Mouse (Mus musculus): ENCODE data around the gene Gabrg3. TPM values are rescaled to one million over a fixed set of nuclear protein-coding genes. Genes with fewer than 3 reads are reported as not detected.
"Not testable (repeated sequence)": the region's sequence is repeated elsewhere in the genome, so short reads cannot be mapped to it uniquely, and the experiment has no call there.

The Gabrg3 gene
- polyA plus RNA-seq, 1 experiment from 2014 or later, result 2.2 TPM

DNA sequence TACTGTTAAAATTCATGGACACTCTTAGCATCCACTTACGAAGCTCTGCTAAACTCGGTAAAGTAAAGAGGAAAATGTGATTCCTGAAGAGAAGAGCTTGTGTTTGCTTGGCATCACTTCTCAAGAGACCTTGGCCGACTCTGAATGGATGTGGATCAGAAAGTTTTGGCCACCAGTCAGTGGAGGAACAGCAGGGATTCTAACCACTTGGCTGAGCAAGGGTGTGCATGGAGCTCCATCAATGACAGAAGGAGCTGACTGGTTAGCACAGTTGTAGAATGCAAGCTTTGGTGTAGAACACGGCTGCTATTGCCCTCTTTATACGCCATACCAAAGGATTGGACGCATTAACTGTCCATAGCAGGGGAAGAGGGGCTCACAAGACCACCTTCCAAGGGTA is 93.4 kb downstream of the Gabrg3 start:
- Histone ChIP-seq H3K4me2 (ENCODE audit: low read length) (no peak overlapping the region), H3K36me3 (ENCODE audit: control insufficient read depth, insufficient read depth, low read length) (no peaks in the 10 kb centered on the region), H3K9me3 (replicated peaks; ENCODE audit: control insufficient read depth, low read length) (no peaks in the 10 kb centered on the region), H3K4me3 (ENCODE audit: low read depth, low read length) (no peak overlapping the region), H3K27me3 (replicated peaks; ENCODE audit: control insufficient read depth, insufficient read depth, low read length) (no peaks in the 10 kb centered on the region), H3K4me1 (ENCODE audit: control insufficient read depth, insufficient read depth, low read length) (no peaks in the 10 kb centered on the region), H3K27ac (ENCODE audit: low read depth, low read length) (no peak overlapping the region), H3K9ac (ENCODE audit: low read length) (no peak overlapping the region)
- WGBS, result 89% methylated on average over 6 of the region's 6 CpGs
- DNase-seq (ENCODE audit: low spot score) (no peak), ATAC-seq (no peak)

DNA sequence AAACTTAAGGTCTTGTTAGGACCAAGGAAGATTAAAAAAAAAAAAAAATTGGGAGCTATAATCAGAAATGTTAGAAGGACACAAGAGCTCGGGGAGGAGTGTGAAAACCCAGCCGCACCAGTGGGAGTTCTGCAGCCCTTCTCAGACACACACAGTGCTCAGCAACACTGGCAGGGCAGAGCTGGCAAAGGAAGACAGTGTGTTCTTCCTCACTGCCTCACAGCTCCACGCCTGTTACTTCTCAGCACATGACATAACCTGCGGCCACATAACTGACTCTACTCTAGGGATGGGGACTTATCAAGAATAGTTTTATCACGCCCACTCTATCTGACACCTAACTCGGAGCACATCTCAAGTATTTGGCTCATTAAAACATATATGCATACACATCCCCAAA is 103.8 kb downstream of the Gabrg3 start:
- Histone ChIP-seq H3K4me2 (ENCODE audit: low read length) (no peak overlapping the region), H3K27ac (ENCODE audit: low read depth, low read length) (no peak overlapping the region), H3K4me1 (ENCODE audit: control insufficient read depth, insufficient read depth, low read length) (no peaks in the 10 kb centered on the region), H3K9ac (ENCODE audit: low read length) (no peak overlapping the region), H3K27me3 (replicated peaks; ENCODE audit: control insufficient read depth, insufficient read depth, low read length) (no peaks in the 10 kb centered on the region), H3K9me3 (replicated peaks; ENCODE audit: control insufficient read depth, low read length) (no peaks in the 10 kb centered on the region), H3K4me3 (ENCODE audit: low read depth, low read length) (no peak overlapping the region), H3K36me3 (ENCODE audit: control insufficient read depth, insufficient read depth, low read length) (no peaks in the 10 kb centered on the region)
- ATAC-seq (no peak), DNase-seq (ENCODE audit: low spot score) (no peak)
- 91% methylated on average over 6 of the region's 6 CpGs for WGBS

DNA sequence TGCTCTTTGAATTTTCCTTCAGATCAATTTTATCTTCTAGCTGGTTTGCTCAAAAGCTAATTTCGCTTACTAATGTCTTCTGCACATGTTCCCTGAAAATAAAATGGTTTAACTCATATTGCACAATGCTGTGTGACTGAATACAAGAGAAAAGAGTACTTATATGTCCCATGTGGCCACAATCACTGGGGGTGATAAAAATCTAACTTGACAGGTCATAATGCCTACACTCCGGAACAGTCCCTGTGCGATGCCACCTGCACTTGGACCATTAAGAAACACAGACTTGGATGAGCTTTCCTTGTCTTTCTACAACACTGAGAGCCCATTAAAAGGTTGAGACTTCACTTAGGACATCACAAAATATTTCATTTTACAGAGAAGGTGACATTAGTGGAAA is 108.1 kb downstream of the Gabrg3 start:
- Histone ChIP-seq H3K4me1 (ENCODE audit: control insufficient read depth, insufficient read depth, low read length) (no peaks in the 10 kb centered on the region), H3K4me3 (ENCODE audit: low read depth, low read length) (no peak overlapping the region), H3K27ac (ENCODE audit: low read depth, low read length) (no peak overlapping the region), H3K9me3 (replicated peaks; ENCODE audit: control insufficient read depth, low read length) (no peaks in the 10 kb centered on the region), H3K4me2 (ENCODE audit: low read length) (no peak overlapping the region), H3K27me3 (replicated peaks; ENCODE audit: control insufficient read depth, insufficient read depth, low read length) (no peaks in the 10 kb centered on the region), H3K9ac (ENCODE audit: low read length) (no peak overlapping the region), H3K36me3 (ENCODE audit: control insufficient read depth, insufficient read depth, low read length) (no peaks in the 10 kb centered on the region)
- DNase-seq (ENCODE audit: low spot score), result no peak
- 93% methylated on average over 3 of the region's 3 CpGs for WGBS
- ATAC-seq, result no peak

DNA sequence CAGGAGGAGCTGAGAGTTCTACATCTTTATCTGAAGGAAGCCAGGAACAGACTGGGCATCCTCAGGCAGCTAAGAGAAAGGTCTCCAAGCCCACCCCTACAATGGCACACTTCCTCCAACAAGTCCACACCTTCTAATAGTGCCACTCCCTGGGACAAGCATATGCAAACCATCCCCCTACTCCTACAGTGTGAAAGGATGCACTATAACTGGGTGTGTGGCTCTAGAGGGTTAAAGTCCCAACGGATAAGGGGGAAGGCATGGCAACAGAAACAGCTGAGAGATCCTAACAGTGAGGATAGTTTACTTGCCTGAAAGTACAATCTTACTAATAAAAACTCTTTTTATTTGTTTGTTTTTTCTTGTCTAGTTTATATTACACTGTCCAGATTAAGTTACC is 126.8 kb downstream of the Gabrg3 start:
- no peak overlapping the region for H3K4me3 ChIP-seq (ENCODE audit: low read depth, low read length)
- no peaks in the 10 kb centered on the region for H3K27me3 ChIP-seq (replicated peaks; ENCODE audit: control insufficient read depth, insufficient read depth, low read length)
- H3K4me2 ChIP-seq (ENCODE audit: low read length), result no peak overlapping the region
- no peaks in the 10 kb centered on the region for H3K4me1 ChIP-seq (ENCODE audit: control insufficient read depth, insufficient read depth, low read length)
- no peaks in the 10 kb centered on the region for H3K36me3 ChIP-seq (ENCODE audit: control insufficient read depth, insufficient read depth, low read length)
- H3K9me3 ChIP-seq (replicated peaks; ENCODE audit: control insufficient read depth, low read length), result no peaks in the 10 kb centered on the region
- WGBS, result 75% methylated on average over 1 of the region's 1 CpGs
- ATAC-seq (no peak), DNase-seq (ENCODE audit: low spot score) (no peak)
- H3K9ac ChIP-seq (ENCODE audit: low read length), result no peak overlapping the region
- H3K27ac ChIP-seq (ENCODE audit: low read depth, low read length), result no peak overlapping the region

DNA sequence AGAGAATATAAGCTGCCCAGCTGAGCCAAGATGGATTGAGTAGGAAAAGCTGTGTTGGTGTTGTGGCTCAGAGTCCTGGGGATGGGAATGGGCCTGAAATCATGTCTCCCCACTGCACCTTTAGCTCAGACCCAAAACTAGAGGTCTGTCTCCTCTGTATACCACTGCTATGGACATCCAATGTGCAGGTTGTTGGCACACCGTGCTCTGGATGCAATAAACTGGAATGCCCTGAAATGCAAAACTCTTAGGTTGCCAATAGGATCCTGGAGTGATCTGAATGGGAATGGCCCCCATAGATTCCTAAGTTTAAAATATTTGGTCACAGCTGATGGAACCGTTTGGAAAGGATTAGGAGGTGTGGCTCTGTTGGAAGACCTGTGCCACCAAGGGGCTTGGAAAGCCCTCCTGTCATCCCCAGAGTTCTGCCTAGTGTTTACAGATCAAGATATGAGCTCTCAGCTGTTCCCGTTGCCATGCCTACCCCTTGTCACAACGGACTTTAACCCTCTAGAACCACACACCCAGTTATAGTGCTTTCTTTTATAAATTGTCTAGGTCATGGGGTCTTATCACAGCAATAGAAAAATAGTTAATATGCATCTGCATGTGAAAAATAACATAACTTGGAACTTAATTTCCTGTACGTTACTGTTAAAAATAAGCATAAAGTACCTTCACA is 128.0 kb downstream of the Gabrg3 start:
- 81% methylated on average over 5 of the region's 5 CpGs for WGBS
- Histone ChIP-seq H3K36me3 (ENCODE audit: control insufficient read depth, insufficient read depth, low read length) (no peaks in the 10 kb centered on the region), H3K4me2 (ENCODE audit: low read length) (no peak overlapping the region), H3K9me3 (replicated peaks; ENCODE audit: control insufficient read depth, low read length) (no peaks in the 10 kb centered on the region), H3K9ac (ENCODE audit: low read length) (no peak overlapping the region), H3K27me3 (replicated peaks; ENCODE audit: control insufficient read depth, insufficient read depth, low read length) (no peaks in the 10 kb centered on the region), H3K4me1 (ENCODE audit: control insufficient read depth, insufficient read depth, low read length) (no peaks in the 10 kb centered on the region), H3K4me3 (ENCODE audit: low read depth, low read length) (no peak overlapping the region), H3K27ac (ENCODE audit: low read depth, low read length) (no peak overlapping the region)
- no peak for DNase-seq (ENCODE audit: low spot score)
- ATAC-seq, result no peak

DNA sequence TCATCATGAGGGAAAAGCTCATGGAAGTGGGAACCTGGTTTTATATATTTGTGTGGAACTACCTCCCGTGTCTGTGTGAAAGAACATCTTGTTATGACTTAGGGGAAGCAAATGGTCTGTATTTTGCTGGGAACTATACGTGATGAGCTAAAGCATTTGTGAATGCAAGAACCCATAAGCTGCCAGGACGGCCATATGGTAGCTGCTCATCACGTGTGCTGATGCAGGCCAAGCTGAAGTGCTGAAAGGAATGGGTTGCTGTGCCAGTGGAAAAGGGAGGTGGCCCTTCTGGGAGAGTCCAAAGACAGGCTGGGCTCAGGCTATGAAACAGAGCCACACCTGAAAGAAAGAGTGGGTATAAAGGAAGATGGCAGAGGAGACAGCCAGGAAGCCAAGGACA is 143.0 kb downstream of the Gabrg3 start:
- DNase-seq (ENCODE audit: low spot score), result peak; percentile 6
- no peak for ATAC-seq
- no peaks in the 10 kb centered on the region for H3K9me3 ChIP-seq (replicated peaks; ENCODE audit: control insufficient read depth, low read length)
- H3K27ac ChIP-seq (ENCODE audit: low read depth, low read length), result no peak overlapping the region
- H3K36me3 ChIP-seq (ENCODE audit: control insufficient read depth, insufficient read depth, low read length), result no peaks in the 10 kb centered on the region
- H3K4me3 ChIP-seq (ENCODE audit: low read depth, low read length), result no peak overlapping the region
- H3K4me1 ChIP-seq (ENCODE audit: control insufficient read depth, insufficient read depth, low read length), result no peaks in the 10 kb centered on the region
- 83% methylated on average over 4 of the region's 4 CpGs for WGBS
- H3K27me3 ChIP-seq (replicated peaks; ENCODE audit: control insufficient read depth, insufficient read depth, low read length), result no peaks in the 10 kb centered on the region
- H3K9ac ChIP-seq (ENCODE audit: low read length), result no peak overlapping the region
- H3K4me2 ChIP-seq (ENCODE audit: low read length), result no peak overlapping the region

DNA sequence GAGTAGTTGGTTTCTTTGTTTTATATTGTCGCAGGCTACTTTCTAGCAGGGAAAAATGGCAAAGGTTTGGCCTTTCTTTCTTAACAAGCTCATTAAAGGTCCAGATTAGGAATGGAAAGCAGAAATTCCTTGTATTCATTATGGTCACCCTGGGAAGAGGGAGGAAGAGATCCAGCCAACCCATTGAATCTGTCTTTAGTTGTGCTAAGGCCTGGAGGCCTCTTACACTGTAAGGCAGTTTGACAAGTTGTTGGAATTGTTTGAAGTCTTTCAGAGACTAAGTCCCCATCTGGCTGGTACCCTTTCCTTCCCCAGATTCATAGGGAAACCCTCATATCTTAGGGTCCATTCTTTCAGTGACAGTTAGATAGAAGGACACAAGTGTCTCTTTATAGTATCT is 172.9 kb downstream of the Gabrg3 start:
- WGBS, result 11% methylated on average over 1 of the region's 1 CpGs
- H3K4me2 ChIP-seq (ENCODE audit: low read length), result no peak overlapping the region
- DNase-seq (ENCODE audit: low spot score) (peak; percentile 23), ATAC-seq (no peak)
- no peaks in the 10 kb centered on the region for H3K4me1 ChIP-seq (ENCODE audit: control insufficient read depth, insufficient read depth, low read length)
- no peak overlapping the region for H3K9ac ChIP-seq (ENCODE audit: low read length)
- no peaks in the 10 kb centered on the region for H3K9me3 ChIP-seq (replicated peaks; ENCODE audit: control insufficient read depth, low read length)
- no peaks in the 10 kb centered on the region for H3K36me3 ChIP-seq (ENCODE audit: control insufficient read depth, insufficient read depth, low read length)
- H3K27ac ChIP-seq (ENCODE audit: low read depth, low read length), result no peak overlapping the region
- H3K4me3 ChIP-seq (ENCODE audit: low read depth, low read length), result no peak overlapping the region
- no peaks in the 10 kb centered on the region for H3K27me3 ChIP-seq (replicated peaks; ENCODE audit: control insufficient read depth, insufficient read depth, low read length)

DNA sequence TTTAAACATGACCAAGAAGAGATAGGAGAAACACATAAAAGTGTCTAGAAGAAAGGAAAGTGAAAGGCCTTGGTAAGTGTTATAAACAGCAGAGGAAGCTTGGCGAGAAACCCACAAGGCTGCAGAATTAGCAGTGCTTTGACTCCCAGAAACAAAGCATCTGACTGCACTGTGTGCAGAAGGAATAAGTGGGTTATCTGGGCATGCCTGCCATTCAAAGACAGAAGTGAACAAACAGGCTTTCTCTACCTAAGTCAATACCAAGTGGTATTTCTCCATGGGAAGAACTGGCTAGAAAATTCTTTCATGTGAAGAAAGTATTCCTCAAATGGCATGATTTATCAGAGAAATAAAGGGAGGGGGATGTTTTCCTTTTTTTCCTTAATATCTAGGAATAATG is 201.0 kb downstream of the Gabrg3 start:
- 49% methylated on average over 1 of the region's 1 CpGs for WGBS
- DNase-seq (ENCODE audit: low spot score), result no peak
- ATAC-seq, result no peak
- Histone ChIP-seq H3K27ac (ENCODE audit: low read depth, low read length) (no peak overlapping the region), H3K4me2 (ENCODE audit: low read length) (no peak overlapping the region), H3K27me3 (replicated peaks; ENCODE audit: control insufficient read depth, insufficient read depth, low read length) (no peaks in the 10 kb centered on the region), H3K4me1 (ENCODE audit: control insufficient read depth, insufficient read depth, low read length) (no peaks in the 10 kb centered on the region), H3K9ac (ENCODE audit: low read length) (no peak overlapping the region), H3K36me3 (ENCODE audit: control insufficient read depth, insufficient read depth, low read length) (no peaks in the 10 kb centered on the region), H3K4me3 (ENCODE audit: low read depth, low read length) (no peak overlapping the region), H3K9me3 (replicated peaks; ENCODE audit: control insufficient read depth, low read length) (no peaks in the 10 kb centered on the region)

DNA sequence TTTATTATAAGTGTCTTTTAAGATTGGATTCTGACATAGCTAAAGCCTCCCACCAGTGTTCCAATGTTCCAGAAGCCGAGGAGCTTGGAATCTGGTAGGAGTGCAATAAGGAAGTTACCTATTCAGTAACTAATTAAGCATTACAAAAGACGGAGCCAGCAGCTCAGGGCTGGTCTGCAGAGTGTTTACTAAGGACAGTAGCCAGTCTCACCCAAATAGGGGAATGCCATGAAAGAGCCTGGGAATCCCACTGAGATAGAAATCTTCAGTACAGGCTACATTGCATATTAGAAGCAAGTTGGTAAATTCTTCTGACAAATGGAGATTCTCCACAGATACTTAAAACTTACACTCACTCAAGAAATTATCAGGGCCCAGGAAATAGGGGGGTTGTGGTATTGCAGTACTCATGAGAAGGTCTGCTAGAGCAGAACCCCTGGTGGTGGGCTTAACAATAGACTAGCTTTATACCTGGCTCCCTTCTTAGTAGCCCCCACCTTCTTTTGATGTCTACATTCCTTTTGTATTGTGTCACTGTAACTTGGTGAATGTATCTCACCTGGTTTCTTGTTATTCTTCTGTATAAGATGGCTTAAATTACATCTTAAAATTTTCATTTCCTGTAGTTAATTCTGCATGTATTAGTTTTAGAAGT is 211.0 kb downstream of the Gabrg3 start:
- H3K27ac ChIP-seq (ENCODE audit: low read depth, low read length); DNase-seq (ENCODE audit: low spot score); H3K9me3 ChIP-seq (replicated peaks; ENCODE audit: control insufficient read depth, low read length); H3K4me3 ChIP-seq (ENCODE audit: low read depth, low read length); H3K9ac ChIP-seq (ENCODE audit: low read length); H3K27me3 ChIP-seq (replicated peaks; ENCODE audit: control insufficient read depth, insufficient read depth, low read length); H3K36me3 ChIP-seq (ENCODE audit: control insufficient read depth, insufficient read depth, low read length); H3K4me2 ChIP-seq (ENCODE audit: low read length); H3K4me1 ChIP-seq (ENCODE audit: control insufficient read depth, insufficient read depth, low read length); ATAC-seq: not testable (repeated sequence)
- 16% methylated on average over 2 of the region's 2 CpGs for WGBS

All from forebrain, embryonic 14.5 days (tissue).